Mouse (Mus musculus) right cerebral cortex, postnatal 4 days (tissue): Measurements from ENCODE around the gene Abca13.
"Not testable (repeated sequence)": the region's sequence is repeated elsewhere in the genome, so short reads cannot be mapped to it uniquely, and the experiment has no call there.

Experiments used
- DNase-seq: peaks from one replicate; pipeline ENCODE4 v3.0.0-alpha.2; 2022

Gene Abca13

DNA sequence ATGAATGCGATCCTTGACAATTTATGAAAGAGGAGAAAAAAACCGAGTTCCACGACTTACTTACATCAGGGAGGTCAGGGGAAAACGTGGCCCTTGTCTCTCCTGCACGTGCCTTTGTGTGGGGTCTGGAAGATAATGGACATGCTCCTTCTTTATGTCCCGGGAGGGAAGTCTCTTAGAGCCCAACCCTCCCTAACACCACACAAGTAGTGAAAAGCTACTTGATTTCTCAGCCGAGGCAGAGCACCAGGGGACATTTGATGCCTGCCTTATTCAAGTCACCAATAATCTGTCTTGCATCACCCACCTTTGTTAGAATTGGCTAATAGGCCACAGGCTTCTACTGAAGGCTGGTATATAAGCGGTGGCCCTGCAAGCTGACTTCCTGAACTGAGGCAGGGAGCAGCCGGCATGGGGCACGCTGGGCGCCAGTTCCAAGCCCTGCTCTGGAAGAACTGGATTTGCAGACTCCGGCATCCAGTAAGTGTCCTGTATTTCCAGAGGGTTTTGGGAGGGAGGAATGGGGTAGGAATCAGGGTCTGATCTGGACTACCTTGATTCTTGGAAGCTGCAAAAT, at the start of gene Abca13:
Gene Abca13 (plus strand): TSS at position 388 of the 577 bp plus-strand sequence.
- DNase-seq = no peak

DNA sequence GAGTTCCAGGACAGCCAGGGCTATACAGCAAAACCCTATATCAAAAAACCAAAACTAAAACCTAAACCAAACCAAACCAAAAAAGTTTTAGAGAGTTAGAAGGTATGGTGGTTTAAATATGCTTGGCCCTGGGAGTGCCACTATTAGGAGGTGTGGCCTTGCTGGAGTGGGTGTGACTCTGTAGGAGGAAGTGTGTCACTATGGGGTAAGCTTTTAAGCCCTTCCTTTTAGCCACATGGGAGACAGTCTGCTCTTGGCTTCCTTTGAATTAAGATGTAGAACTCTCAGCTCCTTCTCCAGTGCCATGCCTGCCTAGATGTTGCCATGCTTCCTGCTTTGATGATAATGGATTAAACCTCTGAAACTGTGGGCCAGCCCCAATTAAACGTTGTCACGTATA, 46.6 kb upstream of the Abca13 start:
- no peak for DNase-seq

DNA sequence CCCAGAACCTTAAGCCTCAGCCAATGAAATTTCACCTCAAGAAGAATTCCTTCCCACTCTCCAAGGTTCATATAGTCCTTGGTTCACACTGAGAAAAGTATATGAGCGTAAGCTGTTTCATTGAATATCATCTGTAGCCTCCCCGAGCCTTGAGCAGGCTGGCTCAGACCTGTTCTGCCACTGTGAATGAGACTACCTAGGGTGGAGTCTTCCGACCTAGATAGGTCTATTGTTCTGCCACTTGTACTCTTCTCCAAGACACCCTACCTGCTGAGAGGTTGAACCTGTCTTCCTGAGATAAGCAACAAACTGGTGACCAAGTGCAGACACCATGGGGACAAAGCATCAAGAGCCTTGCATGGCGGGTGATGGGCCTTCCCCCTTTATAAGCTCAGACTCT, 45.6 kb upstream of the Abca13 start:
- DNase-seq = no peak

DNA sequence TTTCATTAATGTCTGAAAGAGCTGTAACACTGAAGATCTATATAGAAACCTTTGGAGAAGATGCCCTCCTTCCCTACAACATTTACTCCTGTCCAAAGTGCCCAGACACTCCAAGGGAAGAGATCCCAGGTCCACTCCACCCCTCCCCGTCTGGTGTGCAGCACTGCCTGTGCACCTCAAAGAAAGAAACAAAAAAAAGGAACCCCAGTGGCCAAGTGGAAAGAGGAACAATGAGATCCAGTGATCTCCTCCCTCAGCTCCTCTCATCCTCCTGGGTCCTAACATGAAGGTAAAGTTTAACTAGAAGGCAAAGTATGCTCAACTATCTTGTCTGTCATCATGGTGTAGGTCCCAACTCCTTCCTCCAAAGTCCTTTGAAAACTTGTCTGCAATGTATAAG, 45.1 kb upstream of the Abca13 start:
- DNase-seq = no peak

DNA sequence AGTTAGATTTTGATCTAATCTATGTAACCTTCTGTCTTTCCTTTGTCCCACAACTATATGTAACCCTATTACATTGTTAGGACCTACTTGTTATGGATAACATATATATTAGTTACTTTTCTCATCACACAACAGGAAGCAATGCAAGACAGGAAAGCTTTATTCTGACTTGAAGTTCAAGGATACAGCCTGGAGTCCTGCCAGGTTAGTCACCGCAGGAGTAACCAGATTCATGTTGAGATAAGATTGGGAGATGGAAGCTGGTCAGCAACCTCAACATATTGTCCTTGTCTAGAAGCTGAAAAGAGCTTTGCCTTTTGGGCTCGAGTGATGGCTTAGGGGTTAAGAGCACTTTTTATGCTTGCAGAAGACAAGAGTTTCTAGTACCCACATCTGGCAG, 43.5 kb upstream of the Abca13 start:
- DNase-seq = no peak

DNA sequence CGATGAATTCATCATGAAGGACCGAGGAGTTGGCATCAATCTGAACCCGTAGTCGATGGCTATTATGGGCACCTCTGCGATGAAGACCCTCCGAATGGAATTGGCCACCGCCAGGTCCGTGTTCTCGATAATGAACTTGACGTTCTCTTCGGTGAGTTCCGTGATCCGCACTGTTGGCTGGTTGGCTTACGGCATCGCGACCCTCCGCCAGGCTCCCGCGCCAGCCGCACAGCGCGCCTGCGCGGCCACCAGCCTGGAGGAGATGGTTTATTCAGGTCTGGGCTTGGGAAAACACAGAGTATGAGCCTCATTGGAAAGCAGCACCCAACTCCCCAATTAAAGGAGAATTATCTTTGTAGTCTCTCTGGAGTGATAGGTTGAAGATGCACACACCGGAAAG, 41.3 kb upstream of the Abca13 start:
- not testable (repeated sequence) for DNase-seq

DNA sequence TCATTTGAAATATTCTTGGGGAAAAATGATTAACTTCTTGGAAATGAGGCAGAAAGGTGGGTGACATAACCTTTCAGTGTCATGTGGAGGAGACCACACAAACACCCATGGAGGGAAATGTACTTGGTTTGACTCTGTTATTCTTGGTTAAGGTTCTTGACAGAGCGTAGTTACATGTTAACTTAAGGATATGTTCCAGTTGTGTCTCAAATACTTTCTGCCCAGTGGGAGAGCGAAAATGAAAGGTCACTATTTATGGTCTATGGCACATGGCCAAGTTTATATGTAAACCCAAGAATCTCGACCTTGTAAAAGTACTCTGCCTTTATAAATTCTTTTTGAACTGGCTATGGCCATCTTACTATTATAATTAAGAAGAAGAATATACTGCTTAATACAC, 31.8 kb upstream of the Abca13 start:
- DNase-seq = no peak

DNA sequence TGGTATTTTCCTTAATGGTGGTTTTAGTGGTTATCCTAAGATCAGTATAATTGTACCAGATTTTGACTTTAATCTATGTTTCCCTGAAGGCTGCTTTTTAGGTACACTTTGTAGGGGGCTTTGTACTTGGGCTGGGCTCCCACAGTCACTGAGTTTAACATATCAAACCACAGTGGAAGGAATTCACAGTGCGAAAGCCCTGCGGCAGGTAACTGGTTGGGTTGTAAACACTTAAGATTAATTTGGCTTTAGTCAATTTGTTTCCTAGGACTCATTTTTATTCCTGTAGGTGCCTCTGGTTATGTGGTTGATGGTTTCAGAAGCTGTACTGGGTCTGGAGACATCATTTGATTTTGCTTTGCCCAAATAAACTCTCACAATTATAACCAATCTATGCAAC, 24.4 kb upstream of the Abca13 start:
- no peak for DNase-seq

DNA sequence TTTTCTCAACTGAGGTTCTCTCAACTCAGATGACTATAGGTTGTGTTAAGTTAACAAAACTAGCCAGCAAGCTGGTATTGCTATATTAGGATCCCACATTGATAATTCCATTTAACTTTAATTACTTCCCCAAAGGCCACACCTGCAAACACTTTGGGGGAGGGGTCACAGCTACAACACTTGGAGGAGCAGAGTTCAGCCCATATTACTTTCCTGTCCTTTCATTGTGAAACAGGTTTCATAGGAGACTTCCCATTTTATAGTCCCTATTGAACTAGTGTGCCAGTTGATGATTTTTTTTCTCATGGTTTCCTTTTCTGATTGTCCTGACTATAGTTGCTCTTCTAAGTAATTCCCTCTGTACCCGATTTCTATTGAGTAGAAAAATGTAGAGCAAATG, 10.3 kb upstream of the Abca13 start:
- DNase-seq = no peak

DNA sequence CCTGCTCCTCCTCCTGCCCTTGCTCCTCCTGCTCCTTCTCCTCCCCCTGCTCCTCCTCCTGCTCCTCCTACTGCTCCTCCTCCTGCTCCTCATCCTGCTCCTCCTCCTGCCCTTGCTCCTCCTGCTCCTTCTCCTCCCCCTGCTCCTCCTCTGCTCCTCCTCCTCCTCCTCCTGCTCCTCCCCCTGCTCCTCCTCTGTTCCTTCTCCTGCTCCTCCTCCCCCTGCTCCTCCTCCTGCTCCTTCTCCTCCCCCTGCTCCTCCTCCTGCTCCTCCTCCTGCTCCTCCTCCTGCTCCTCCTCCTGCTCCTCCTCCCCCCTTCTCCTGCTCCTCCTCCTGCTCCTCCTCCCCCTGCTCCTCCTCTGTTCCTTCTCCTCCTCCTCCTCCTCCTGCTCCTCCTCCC, 2.3 kb upstream of the Abca13 start:
- not testable (repeated sequence) for DNase-seq

DNA sequence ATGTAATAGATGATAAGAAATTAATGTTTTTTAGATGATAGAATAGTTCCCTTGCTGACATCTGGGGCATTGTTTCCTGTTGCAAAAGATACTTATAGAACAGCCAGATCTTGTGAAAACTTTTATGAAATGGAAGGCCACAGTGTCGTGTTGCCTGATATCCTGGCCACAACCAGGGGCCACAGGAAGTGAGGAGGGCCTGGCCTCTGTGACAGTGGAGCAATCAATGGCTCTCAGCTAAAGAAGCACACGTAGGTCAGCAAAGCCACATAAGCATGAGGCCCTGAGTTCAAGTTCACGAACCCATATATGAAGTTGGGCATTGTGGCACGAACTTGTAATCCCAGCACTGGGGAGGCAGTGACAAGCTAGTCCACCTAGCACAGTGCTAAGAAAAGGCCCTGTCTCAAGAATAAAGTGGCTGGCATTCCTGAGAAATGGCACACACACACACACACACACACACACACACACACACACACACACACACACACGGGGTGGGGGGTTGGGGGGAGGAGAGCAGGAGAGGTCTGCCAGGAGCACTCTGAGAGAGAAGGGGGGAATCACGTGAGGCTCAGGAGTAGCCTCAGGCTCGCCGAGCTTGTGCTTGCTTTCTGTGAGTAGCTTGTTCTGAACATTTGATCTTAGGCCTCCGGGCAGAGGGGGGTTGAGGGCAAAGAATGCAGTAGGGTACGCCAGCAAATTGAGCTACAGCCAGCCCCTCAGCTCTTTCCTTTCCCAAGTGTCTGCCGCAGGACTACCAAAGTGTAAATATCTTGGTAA, 779 bp upstream of the Abca13 start:
- DNase-seq = no peak

DNA sequence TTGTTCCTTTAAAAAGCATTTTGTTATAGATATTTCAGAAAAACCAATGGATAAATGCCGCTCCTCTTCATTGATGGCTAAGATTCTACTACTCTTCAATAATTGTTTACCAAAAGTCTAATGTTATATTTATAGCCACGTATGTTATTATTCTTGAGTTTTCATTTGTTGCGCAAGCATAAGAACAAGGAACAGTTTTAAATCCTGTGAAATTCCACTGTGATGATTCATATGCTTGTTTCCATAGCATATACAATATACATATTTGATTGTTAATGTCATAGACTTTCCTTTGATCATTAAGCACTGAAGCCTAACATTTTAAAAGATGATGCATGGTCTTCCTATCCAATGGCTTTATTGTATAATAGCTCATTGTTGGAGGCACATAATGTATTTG, 3.1 kb downstream of the Abca13 start:
- DNase-seq = no peak

DNA sequence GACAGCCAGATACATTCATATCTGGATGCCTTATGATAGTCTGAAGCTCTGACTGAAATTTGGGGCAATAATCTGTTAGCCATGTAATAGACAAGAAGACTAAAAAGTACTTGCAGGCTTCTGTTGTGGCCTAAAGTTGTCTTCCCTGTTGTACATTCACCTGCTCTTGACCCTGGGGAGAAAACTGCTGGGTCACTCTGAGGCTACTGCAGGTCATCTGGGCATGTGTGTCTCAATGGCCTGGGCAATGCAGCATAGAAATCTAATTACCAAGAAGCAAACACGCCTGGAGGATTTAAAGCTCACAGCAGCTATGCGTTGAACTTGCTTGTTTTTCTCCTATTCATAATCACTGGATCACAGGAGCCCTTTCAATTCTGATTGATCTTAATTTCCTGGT, 8.1 kb downstream of the Abca13 start:
- DNase-seq = no peak

DNA sequence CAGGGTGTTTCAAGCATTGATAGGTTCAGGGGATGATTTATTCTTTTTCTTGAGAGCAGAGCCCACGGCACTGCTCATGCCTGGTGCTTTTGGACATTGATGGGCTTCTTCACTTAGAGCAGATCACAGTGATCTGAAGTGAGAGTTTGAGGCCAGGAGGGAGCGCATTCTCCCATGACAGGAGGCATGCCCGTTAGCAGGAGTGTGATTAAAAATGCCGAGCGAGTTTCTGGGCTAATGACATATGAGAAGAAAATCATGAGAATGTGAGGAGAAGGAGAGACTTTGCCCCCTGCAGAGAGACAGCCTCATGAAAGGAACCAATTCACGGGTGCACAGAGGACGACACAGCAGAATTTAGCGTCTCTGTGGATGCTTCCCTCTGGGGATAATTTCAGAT, 19.0 kb downstream of the Abca13 start:
- no peak for DNase-seq

DNA sequence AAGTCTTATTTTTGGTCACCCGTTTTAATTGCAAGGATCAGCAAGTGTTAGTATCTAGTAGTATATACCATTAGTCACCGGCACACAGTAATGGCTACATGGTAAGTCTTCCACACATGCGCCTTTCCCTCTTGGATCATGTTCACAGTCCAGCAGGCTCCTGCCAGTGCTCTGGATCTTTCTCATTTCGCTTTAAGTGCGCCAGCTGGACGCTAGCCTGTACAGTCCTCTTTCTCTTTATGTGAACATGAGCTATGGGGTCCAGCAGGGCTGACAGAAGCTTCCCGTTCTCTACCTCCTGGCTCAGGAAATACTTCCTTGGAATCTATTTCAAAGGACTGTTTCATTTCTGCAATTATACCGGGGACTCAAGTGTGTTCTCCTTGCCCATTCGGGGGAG, 21.8 kb downstream of the Abca13 start:
- DNase-seq = peak; percentile 23

DNA sequence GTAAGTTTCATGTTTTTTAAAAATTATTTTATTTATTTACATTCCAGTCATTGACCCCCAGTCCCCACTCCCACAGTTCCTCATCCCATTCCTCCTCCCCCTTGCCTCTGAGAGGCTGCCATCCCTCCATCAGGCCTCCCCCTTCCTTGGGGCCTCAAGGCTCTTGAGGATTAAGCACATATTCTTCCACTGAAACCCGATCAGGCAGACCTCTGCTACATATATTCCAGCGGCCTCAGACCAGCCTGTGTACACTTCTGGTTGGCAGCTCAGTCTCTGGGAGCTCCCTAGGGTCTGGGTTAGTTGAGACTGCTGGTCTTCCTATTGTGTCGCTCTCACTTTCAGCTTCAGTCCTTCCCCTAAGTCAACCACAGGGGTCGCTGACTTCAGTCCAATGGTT, 24.5 kb downstream of the Abca13 start:
- DNase-seq = no peak

DNA sequence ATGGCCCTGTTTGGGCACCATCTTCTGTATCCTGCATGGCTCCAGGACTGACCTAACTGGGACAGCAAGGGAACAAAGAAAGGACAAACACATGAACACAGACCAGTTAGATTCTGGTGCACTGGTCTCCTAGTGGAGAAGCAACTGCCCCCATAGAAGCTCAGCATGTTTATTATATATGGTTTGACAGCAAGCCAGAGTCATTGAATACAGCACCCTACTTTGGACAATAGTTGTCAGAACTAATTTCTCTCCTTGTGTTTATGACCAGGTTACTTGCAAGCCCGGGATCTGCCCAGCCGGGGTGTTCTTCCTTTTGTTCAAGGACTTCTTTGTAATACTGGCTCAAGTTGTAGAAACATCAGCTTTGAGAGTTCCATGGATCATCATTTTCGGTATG, 28.8 kb downstream of the Abca13 start:
- DNase-seq = no peak

DNA sequence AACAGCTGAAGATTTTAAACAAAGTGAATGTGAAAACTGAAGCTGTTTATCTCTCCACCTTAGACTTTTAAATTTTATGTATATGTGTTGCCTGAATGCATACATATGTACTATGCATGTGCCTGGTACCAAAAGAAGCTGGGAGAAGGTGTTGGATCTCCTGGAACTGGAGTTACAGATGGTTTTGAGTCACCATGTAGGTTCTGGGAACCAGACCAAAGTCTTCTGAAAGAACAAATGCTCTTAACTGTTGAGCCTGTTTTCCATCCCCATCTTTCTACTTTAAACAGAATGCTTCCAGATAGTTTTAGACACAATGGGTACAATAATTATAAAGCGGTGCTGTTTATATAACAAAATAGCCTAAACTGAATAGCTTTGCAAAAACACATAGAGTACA, 29.9 kb downstream of the Abca13 start:
- DNase-seq = no peak

DNA sequence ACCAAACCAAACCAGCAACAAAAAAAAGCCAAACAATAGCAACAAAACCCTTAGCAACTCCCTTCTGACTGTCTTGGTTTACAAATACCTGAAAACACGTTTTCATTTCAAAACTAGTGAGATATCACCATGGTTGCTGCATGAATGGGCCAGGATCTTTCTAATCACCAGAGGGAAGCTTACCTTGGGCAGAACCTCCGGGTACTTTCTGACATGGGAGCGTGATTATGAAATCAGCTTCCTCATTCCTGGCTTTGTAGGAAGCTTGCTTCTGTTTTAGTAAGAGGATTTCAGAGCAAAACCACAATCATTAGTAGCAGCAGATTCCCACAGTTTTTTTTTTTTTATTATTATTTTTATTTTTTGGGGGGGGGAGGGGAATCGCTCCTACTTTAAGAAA, 34.7 kb downstream of the Abca13 start:
- no peak for DNase-seq

DNA sequence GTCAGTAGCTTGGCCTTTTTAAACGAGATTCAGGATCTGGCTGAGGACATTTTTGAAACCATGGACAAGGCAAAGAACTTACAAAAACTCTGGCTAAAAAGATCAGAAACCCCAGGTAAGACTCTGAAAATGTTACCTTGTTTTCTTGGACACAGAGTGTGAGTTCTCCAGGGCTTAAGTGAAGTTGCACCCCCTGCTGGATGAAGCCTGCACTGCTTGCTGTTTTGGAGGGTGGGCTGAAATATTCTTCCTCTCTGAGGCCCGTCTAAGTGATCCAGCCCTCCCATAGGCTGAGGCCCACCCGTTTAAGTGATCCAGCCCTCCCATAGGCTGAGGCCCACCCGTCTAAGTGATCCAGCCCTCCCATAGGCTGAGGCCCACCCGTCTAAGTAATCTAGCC, 57.9 kb downstream of the Abca13 start:
- DNase-seq = not testable (repeated sequence)

DNA sequence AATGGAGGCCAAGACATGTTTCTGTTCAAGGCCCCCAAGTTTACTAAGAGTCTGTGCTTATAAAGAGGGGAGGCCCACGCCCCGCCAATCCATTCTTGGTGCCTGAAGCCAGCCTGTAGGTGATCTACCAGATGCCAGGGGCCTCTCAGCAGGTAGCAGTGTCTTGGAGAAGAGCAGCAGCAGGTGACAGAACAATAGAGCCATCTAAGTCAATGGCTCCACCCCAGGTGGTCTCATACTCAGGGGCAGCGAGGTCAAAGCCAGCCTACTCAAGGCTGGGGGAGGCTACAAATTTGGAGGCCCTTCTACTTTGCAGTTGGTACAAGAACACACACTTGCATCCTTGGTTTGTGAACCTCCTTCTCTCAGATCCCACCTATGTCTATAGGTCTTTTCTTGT, 71.3 kb downstream of the Abca13 start:
- DNase-seq = not testable (repeated sequence)

DNA sequence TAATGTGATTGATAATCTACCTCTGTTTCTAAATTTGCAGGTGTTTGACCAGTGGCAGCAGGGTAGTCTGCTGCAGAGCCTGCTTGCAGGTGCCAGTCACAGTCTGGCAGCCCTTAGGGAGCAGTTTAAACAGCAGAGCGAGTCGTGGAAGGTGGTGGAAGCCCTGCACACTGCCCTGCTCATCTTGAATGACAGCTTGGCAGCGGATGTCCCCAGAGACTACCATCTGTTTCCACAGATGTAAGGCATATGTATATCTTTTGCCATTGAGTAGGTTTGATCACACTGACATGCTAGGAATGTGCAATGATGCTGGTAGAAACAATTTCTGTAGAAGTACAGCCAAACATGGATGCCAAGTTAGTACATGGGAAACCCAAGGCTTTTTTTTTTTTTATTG, 77.3 kb downstream of the Abca13 start:
- no peak for DNase-seq

DNA sequence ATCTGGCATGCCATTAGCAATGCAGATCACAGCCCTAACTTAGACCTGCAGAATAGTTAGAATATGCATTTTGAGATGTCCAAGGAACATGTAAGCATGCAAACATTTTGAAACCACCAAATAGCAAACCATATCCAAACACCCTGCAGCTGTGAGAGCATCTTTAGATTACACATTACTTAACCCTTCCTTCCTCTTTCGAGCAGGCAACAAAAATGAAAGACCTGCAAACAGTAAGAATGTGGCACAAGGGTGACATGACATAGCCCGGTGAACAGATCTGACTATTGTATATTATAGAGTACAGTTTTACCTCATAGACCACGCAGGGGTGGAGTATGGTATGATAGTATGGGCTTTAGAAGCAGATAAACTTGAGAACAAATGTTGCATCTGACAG, 93.5 kb downstream of the Abca13 start:
- no peak for DNase-seq

DNA sequence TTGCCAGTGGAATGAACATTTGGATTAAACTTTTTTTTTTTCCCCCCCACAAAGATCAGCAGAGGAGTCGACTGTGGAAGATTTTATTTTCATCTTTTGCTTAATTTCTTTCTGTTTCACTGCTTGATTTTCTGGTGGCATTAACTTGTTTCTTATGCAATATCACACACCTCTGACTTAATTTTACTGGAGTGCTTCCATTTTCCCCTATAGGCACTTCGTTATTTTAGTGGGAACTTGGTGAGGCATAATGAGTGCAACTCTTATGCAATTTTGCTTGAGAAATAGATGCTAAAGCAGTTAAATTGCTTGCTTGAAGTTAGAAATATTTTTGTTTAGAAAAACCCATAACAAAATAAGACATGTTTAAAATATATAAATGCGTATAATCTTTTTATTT, 94.0 kb downstream of the Abca13 start:
- no peak for DNase-seq

DNA sequence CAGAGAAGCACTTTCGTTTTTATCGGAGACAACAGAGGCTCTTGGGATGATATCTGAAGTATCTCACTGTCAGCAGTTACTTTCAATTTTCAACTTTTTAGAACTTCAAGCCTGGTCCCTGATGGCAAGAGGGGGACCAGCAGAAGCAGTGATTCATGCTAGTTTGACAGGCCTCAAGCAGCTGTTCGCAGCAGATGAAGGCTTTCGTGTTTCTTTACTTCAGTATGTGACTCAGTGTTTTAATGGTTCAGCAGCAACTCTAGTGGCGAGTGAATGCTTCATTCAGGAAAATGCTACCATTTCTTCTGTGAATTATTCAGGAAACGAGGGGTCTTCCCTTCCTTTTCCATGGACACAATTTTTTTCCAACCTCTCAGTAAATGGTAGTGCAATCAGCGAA, 99.4 kb downstream of the Abca13 start:
- DNase-seq = no peak
